Mouse (Mus musculus): Measurements from ENCODE around the gene Tgfb1. TPM values are rescaled to one million over a fixed set of nuclear protein-coding genes. Genes with fewer than 3 reads are reported as not detected.

Tgfb1 gene
- total and polyA plus RNA-seq, 2 experiments from 2014 or later, result 0.88 to 2.2 TPM

DNA sequence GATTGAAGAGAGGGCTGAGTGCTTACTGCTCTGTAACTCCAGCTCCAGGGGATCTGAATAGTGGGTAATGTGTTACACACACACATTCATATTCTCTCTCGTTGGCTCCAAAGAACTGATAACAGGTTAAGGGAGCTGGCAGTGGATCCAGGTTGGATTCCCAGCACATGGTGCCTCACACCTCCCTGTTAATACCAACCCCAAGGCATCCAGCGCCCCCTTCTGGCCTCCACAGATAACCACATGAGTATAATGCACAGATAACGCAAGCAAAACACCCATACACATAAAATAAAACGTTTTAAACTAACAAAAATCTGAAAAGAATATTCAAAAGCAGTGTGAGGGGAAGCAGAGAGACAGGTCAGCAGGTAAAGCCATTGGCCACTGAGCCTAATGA, 14.4 kb upstream of the Tgfb1 start:
- no peaks in the 10 kb centered on the region for H3K9me3 ChIP-seq (ENCODE audit: low read length)

DNA sequence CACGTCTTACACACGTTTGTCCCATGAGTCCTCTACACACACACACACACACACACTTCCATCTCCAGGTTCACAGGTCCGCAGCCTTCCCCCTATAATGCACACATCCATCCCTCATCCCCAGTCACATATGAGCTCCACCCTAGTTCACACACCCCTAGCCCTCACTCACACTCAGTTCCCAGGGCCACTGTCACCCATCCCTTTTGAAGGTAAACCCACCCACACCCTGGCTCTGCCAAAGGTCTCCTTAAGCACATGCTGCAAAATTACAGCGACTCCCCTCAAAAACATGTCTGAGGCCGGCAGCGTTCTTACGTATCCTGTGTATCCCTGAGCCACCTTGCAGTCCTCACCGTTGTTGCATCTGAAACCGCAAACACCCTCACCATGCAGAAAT, 12.5 kb upstream of the Tgfb1 start:
- H3K4me1 ChIP-seq (ENCODE audit: insufficient read depth, low read length), result no peaks in the 10 kb centered on the region
- peak overlapping the region; percentile 57 for H3K4me3 ChIP-seq (ENCODE audit: low read depth, low read length)
- TF ChIP-seq CTCF (IDR thresholded peaks at IDR 0.05), result no peak
- H3K9ac ChIP-seq (replicated peaks; ENCODE audit: low read length, poor library complexity, severe bottlenecking), result peak overlapping the region; percentile 75
- peak overlapping the region; percentile 55; the same call in 1 of the 2 replicates for H3K27ac ChIP-seq (ENCODE audit: low read depth, low read length)
- peak; percentile 31; the same call in 1 of the 2 replicates for ATAC-seq (ENCODE audit: low FRiP score)
- no peak for DNase-seq (ENCODE audit: low spot score)
- no peaks in the 10 kb centered on the region for H3K9me3 ChIP-seq (ENCODE audit: low read length)
- peak overlapping the region; percentile 77 for H3K4me2 ChIP-seq (ENCODE audit: low read depth, low read length, poor library complexity, severe bottlenecking)
- 22% methylated on average over 9 of the region's 9 CpGs for WGBS
- H3K27me3 ChIP-seq (ENCODE audit: insufficient read depth, low read length), result 0 out of 2 replicates have a peak, but pooled peaks cover 5% of the 10 kb centered on the region
- H3K36me3 ChIP-seq (ENCODE audit: insufficient read depth, low read length), result peaks cover 3% of the 10 kb centered on the region

More for the DNA sequence above, 14.4 kb upstream of the Tgfb1 start:
- Histone ChIP-seq H3K4me1 (ENCODE audit: insufficient read depth, low read length) (no peaks in the 10 kb centered on the region), H3K36me3 (ENCODE audit: insufficient read depth, low read length) (peaks cover 21% of the 10 kb centered on the region), H3K4me3 (ENCODE audit: low read depth, low read length) (no peak overlapping the region), H3K9ac (replicated peaks; ENCODE audit: low read length, poor library complexity, severe bottlenecking) (no peak overlapping the region), H3K27ac (ENCODE audit: low read depth, low read length) (no peak overlapping the region), H3K4me2 (ENCODE audit: low read depth, low read length, poor library complexity, severe bottlenecking) (no peak overlapping the region), H3K27me3 (ENCODE audit: insufficient read depth, low read length) (0 out of 2 replicates have a peak, but pooled peaks cover 5% of the 10 kb centered on the region)
- WGBS, result 58% methylated on average over 4 of the region's 4 CpGs
- no peak for ATAC-seq (ENCODE audit: low FRiP score)
- DNase-seq (ENCODE audit: low spot score), result no peak
- TF ChIP-seq CTCF (IDR thresholded peaks at IDR 0.05), result 0 out of 2 replicates have a peak, but pooled peaks have one; percentile 21

- no peak for DNase-seq (ENCODE audit: low spot score)
- WGBS, result 2% methylated on average over 29 of the region's 29 CpGs
- Histone ChIP-seq H3K4me3 (ENCODE audit: low read depth, low read length) (peak within 1 kb of the TSS; percentile 57), H3K9ac (replicated peaks; ENCODE audit: low read length, poor library complexity, severe bottlenecking) (peak within 1 kb of the TSS; percentile 75), H3K27me3 (ENCODE audit: insufficient read depth, low read length) (0 out of 2 replicates have a peak, but pooled peaks cover 5% of the 10 kb centered on the region), H3K4me2 (ENCODE audit: low read depth, low read length, poor library complexity, severe bottlenecking) (peak within 1 kb of the TSS; percentile 77), H3K27ac (ENCODE audit: low read depth, low read length) (peak within 1 kb of the TSS; percentile 55; the same call in 1 of the 2 replicates), H3K4me1 (ENCODE audit: insufficient read depth, low read length) (no peaks in the 10 kb centered on the region), H3K36me3 (ENCODE audit: insufficient read depth, low read length) (no peaks in the 10 kb centered on the region; the same call in 1 of the 2 replicates), H3K9me3 (ENCODE audit: low read length) (no peaks in the 10 kb centered on the region)
- ATAC-seq (ENCODE audit: low FRiP score), result peak; percentile 75
- TF ChIP-seq CTCF (IDR thresholded peaks at IDR 0.05), result no peak
These were observed 12.0 kb upstream of the Tgfb1 start, which contains the start of gene Tmem91 for GRCm38 (mm10) chr7:25674719-25675300. Gene Tmem91 (minus strand): TSS chr7:25675166.

DNA sequence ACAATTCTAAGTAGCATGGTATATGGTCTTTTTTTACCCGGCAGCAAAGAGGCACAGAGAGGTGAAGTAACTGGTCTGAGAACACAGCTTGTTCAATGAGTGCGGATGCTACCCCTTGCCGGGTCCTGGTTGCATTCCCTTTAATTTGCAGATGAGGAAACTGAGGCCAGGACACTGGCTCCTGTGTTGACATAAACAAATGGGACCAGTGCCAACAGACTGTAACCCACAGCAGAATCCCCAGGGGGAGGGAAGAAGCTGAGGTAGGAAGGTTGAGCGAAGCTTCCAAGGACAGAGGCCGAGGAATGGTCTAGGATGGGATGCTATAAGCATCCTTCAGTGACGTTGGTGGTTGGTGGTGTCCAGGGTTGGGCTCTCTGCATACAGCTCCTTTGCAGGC, 11.4 kb upstream of the Tgfb1 start:
- DNase-seq (ENCODE audit: low spot score) (no peak), ATAC-seq (ENCODE audit: low FRiP score) (peak; percentile 8; the same call in 1 of the 2 replicates)
- no peak for TF ChIP-seq CTCF (IDR thresholded peaks at IDR 0.05)
- peak overlapping the region; percentile 77 for H3K4me2 ChIP-seq (ENCODE audit: low read depth, low read length, poor library complexity, severe bottlenecking)
- no peak overlapping the region for H3K27ac ChIP-seq (ENCODE audit: low read depth, low read length)
- H3K4me3 ChIP-seq (ENCODE audit: low read depth, low read length), result peak overlapping the region; percentile 57
- 0 out of 2 replicates have a peak, but pooled peaks cover 5% of the 10 kb centered on the region for H3K27me3 ChIP-seq (ENCODE audit: insufficient read depth, low read length)
- H3K9ac ChIP-seq (replicated peaks; ENCODE audit: low read length, poor library complexity, severe bottlenecking), result peak overlapping the region; percentile 75
- WGBS, result 51% methylated on average over 6 of the region's 6 CpGs
- no peaks in the 10 kb centered on the region for H3K9me3 ChIP-seq (ENCODE audit: low read length)
- no peaks in the 10 kb centered on the region; the same call in 1 of the 2 replicates for H3K36me3 ChIP-seq (ENCODE audit: insufficient read depth, low read length)
- no peaks in the 10 kb centered on the region for H3K4me1 ChIP-seq (ENCODE audit: insufficient read depth, low read length)

DNA sequence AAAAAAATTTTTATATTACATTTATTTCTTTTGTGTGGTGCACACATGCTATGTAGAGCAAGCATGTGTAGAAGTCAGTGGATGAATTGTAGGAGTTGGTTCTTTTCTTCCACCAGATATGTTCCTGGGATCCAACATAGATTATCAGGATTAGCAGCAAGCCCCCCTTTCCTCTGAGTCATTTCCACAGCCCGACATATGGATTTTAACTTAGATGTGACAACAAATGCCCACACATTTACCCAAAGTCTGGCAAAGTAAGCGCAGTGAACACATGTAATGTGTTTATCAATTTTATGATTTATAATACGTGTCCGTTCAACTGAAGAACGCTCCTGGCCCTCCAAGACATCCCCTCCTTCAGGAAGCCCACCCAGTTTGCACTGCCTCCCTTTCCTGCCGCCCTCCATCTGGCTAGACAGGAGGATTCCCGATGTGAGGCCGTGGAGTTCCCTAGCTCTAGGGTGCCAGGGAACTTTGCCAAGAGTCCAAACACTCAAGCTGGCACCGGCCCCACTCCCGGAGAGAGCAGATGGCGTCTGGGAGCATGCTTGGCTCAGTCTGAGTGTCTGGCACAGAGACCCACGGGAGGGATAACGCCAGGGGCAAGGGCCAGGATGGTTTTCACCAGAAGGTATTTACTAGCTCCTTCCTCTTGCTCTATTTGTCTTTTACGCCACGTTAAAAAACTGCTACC, 10.6 kb upstream of the Tgfb1 start:
- Histone ChIP-seq H3K9me3 (ENCODE audit: low read length) (no peaks in the 10 kb centered on the region), H3K4me3 (ENCODE audit: low read depth, low read length) (no peak overlapping the region), H3K36me3 (ENCODE audit: insufficient read depth, low read length) (no peaks in the 10 kb centered on the region), H3K4me2 (ENCODE audit: low read depth, low read length, poor library complexity, severe bottlenecking) (no peak overlapping the region), H3K27ac (ENCODE audit: low read depth, low read length) (no peak overlapping the region), H3K27me3 (ENCODE audit: insufficient read depth, low read length) (0 out of 2 replicates have a peak, but pooled peaks cover 5% of the 10 kb centered on the region), H3K4me1 (ENCODE audit: insufficient read depth, low read length) (no peaks in the 10 kb centered on the region), H3K9ac (replicated peaks; ENCODE audit: low read length, poor library complexity, severe bottlenecking) (no peak overlapping the region)
- DNase-seq (ENCODE audit: low spot score), result peak; percentile 92
- TF ChIP-seq CTCF (IDR thresholded peaks at IDR 0.05), result no peak
- 43% methylated on average over 15 of the region's 15 CpGs for WGBS
- ATAC-seq (ENCODE audit: low FRiP score), result no peak

DNA sequence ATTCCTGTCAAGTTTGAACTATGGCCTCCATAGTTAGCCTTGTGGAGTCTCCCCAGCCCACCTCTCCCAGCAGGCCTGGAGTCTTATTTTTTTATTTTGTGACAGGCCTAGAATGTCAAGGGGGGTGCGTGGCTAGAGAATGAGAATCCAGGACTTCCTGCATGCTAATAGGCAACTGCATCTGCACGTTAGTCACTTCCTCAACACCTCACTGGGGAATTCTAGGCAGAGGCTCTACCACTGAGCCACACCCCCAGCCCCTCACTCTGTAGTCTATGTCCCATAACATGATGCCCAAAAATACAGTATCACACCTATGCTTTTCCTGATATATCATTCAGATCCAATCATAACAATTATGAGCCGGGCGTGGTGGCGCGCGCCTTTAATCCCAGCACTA, 9.8 kb upstream of the Tgfb1 start:
- WGBS, result 88% methylated on average over 7 of the region's 7 CpGs
- H3K9me3 ChIP-seq (ENCODE audit: low read length), result no peaks in the 10 kb centered on the region
- no peak overlapping the region for H3K9ac ChIP-seq (replicated peaks; ENCODE audit: low read length, poor library complexity, severe bottlenecking)
- H3K27me3 ChIP-seq (ENCODE audit: insufficient read depth, low read length), result 0 out of 2 replicates have a peak, but pooled peaks cover 5% of the 10 kb centered on the region
- no peak for ATAC-seq (ENCODE audit: low FRiP score)
- no peaks in the 10 kb centered on the region; the same call in 1 of the 2 replicates for H3K4me1 ChIP-seq (ENCODE audit: insufficient read depth, low read length)
- no peak for DNase-seq (ENCODE audit: low spot score)
- no peak overlapping the region for H3K4me2 ChIP-seq (ENCODE audit: low read depth, low read length, poor library complexity, severe bottlenecking)
- TF ChIP-seq CTCF (IDR thresholded peaks at IDR 0.05), result no peak
- no peak overlapping the region for H3K4me3 ChIP-seq (ENCODE audit: low read depth, low read length)
- H3K27ac ChIP-seq (ENCODE audit: low read depth, low read length), result no peak overlapping the region
- no peaks in the 10 kb centered on the region for H3K36me3 ChIP-seq (ENCODE audit: insufficient read depth, low read length)

All from midbrain, postnatal 0 days (tissue).